Mouse (Mus musculus) layer of hippocampus, adult 9-10 months (tissue): ENCODE measurements around the gene Gm45261.

ENCODE experiments used
- DNase-seq: peaks from one replicate; pipeline ENCODE4 v3.0.0; 2022; ENCODE audit warnings: low spot score

The Gm45261 gene

DNA sequence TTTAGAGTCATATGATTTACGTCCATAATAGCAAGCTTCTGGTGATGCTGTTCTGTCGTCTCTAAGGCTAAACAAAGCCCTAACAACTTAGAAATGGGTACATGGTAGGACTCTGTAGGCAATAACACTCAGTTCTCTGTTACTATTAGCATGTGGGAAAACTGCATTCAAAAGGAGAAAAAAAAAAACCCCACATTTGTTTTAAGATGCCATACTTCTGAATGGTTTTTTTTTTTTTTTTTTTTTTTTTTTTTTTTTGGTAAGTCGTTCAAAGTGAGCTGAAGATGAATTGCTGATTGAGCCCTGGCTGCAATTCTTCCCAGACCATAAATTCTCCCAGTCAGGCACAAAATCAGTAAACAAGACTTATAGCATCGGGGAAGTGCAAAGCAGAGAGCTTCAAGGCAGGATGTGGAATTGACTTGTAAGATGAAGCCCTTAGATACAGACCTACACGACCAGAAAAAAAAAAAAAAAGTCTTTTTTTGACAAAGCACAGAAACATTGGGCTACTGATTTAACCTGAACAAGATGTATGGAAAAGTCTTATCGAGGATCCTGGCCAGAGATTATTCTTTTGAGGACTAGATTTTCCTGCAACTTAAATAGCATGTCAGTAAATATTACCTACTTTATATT, 51.7 kb downstream of the Gm45261 start:
- DNase-seq = no peak

DNA sequence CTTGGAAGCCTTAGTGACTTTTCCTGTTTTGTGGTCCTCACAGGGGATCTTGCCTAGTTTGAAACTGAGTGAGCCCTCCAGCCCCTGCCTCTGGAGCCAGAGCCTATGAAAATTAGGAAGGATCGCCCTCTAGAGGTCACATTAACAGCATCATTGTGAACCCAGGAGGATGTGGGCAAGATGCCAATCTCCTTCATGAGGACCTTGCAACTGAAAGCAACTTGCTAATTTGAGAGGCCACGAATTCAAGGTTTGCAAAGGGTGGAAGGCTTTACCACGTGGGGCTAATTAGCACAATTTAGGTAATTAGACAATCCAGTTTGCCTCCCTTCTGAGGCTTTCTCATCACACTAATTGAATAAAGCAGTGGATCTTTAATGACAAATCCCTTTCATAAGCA, 52.7 kb downstream of the Gm45261 start:
- DNase-seq = peak; percentile 72

DNA sequence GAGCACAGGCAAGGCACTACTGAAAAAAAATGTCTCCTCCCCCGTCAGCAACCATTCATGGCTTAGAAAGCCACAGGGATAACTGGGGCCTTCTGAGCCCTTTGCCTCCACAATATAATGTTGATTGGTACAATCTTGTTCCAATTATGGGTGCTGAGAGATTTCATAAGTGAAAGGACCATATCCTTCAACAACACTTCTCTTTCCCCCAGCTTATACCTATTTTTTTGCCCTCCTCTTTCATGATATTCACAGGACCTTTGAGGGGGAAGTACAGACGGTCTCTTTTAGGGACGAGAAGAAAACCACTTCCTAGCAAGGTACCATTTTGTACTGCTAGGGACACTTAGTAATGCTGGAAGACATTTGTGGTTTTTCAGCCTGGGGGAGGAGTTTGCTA, 57.1 kb downstream of the Gm45261 start:
- DNase-seq = no peak

DNA sequence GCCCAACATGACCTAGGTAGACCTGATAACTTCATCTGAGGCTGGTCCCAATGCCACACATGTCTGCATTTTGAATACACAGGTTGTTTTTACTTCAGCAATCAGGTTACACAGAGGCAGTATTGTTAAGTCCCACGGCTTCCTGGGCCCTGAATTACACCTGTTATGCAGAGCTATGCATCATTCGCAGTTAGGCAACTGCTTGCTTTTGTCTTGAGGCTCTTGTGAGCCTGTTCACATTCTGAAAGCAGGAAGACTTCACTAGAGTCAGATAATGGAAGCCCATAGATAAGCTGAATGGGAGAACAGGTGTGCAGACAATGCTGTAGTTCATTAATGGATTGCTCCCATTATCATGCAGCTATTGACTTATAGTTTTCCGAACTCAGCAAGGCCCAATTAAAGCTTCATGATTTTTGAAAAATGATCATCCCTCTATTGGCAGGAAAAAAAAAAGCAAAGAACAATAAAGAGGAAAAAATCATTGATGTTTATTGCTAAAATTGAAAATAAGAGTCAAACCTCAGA, 57.8 kb downstream of the Gm45261 start:
- no peak for DNase-seq

DNA sequence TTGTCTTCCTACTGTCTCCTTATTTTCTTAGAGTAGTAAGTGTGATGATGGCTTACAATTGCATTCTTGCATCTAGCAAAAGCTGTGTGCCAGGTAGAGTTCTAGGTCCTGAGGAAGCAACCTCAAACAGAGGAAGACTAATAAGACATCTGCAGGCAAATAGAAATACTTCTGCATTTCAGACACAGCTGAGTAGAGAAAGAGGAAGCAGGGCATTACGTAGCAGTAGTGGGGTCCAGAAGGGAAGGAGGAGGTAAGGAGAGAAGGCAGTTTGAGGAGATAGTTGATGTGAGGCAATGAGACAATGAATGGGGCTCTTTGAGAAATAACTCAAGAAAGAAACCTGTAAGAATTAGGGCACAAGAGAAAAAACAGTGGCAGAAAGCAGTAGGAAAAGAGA, 59.3 kb downstream of the Gm45261 start:
- DNase-seq = no peak
